ENCODE assay signal across 8 mouse cellular contexts in genomic region chr10:7390239-7391091, GRCm38 (mm10).
A peak's percentile ranks its signal among the peaks of the same experiment; 100 is the strongest.
DNase-seq lines count a peak whose midpoint lies in the region; ATAC-seq and TF ChIP-seq lines count a peak whose summit lies in the region.

No protein-coding gene starts in this region.

- no peaks in the 10 kb centered on the region for H3K36me3 ChIP-seq in liver, adult 2 months (ENCODE audit: control insufficient read depth, insufficient read depth, low read length)
- no peaks in the 10 kb centered on the region for H3K36me3 ChIP-seq in forebrain, embryonic 16.5 days (ENCODE audit: control insufficient read depth, insufficient read depth)
- no peaks in the 10 kb centered on the region for H3K36me3 ChIP-seq in lung, embryonic 15.5 days

- H3K79me2 ChIP-seq in liver, adult 2 months (ENCODE audit: control insufficient read depth, insufficient read depth, low read length) = no peaks in the 10 kb centered on the region

- no peak for TF ChIP-seq CTCF in liver, adult 2 months (IDR thresholded peaks at IDR 0.05; ENCODE audit: low read depth, low read length)
- peak; percentile 9; the same call in 1 of the 2 replicates for TF ChIP-seq CTCF in olfactory bulb, adult 2 months (IDR thresholded peaks at IDR 0.05; ENCODE audit: insufficient read depth, low read depth, low read length)

- DNase-seq in liver, adult 2 months (ENCODE audit: extremely low read depth, low read depth, low spot score) = peak; percentile 6
- no peak for DNase-seq in liver
- peak; percentile 12 for DNase-seq in cerebellum, adult 11-12 months
- peak; percentile 14 for DNase-seq in kidney, adult 11 months
- DNase-seq in natural killer cell, adult 2 months (ENCODE audit: low spot score in 2 of 2) = no peak

- H3K4me3 ChIP-seq in liver, adult 2 months (ENCODE audit: insufficient read depth, low read depth, low read length) = peak overlapping the region; percentile 59; the same call in 1 of the 2 replicates
- H3K4me3 ChIP-seq in forebrain, embryonic 16.5 days (replicated peaks; ENCODE audit: low read length) = peak overlapping the region; percentile 63
- peak overlapping the region; percentile 60 for H3K4me3 ChIP-seq in lung, embryonic 15.5 days
- peak overlapping the region; percentile 52 for H3K4me3 ChIP-seq in olfactory bulb, adult 2 months (ENCODE audit: insufficient read depth, low read depth, low read length)

- 0 out of 2 replicates have a peak overlapping the region, but pooled peaks have one; percentile 4 for H3K9ac ChIP-seq in liver, adult 2 months (ENCODE audit: low read depth, low read length)
- H3K9ac ChIP-seq in forebrain, embryonic 16.5 days (replicated peaks; ENCODE audit: low read depth, low read length) = peak overlapping the region; percentile 49
- peak overlapping the region; percentile 45 for H3K9ac ChIP-seq in lung, embryonic 15.5 days

- H3K4me2 ChIP-seq in forebrain, embryonic 16.5 days (ENCODE audit: low read length) = peak overlapping the region; percentile 99
- peak overlapping the region; percentile 99 for H3K4me2 ChIP-seq in lung, embryonic 15.5 days

- TF ChIP-seq POLR2A in liver, adult 2 months (IDR thresholded peaks at IDR 0.05; ENCODE audit: extremely low read depth, insufficient read depth, low read length) = no peak
- TF ChIP-seq POLR2A in olfactory bulb, adult 2 months (IDR thresholded peaks at IDR 0.05; ENCODE audit: insufficient read depth, low read depth, low read length) = no peak

- ATAC-seq in forebrain, embryonic 16.5 days = peak; percentile 47
- peak; percentile 54; the same call in 1 of the 2 replicates for ATAC-seq in lung, embryonic 15.5 days (ENCODE audit: borderline replicate concordance, extremely low read depth, low FRiP score, low TSS enrichment)

- no peaks in the 10 kb centered on the region; the same call in 1 of the 2 replicates for H3K4me1 ChIP-seq in liver, adult 2 months (ENCODE audit: control insufficient read depth, insufficient read depth, low read length)
- peaks cover 23% of the 10 kb centered on the region for H3K4me1 ChIP-seq in forebrain, embryonic 16.5 days (replicated peaks; ENCODE audit: control insufficient read depth, insufficient read depth, low read length)
- H3K4me1 ChIP-seq in lung, embryonic 15.5 days = peaks cover 22% of the 10 kb centered on the region
- peaks cover 28% of the 10 kb centered on the region for H3K4me1 ChIP-seq in olfactory bulb, adult 2 months (ENCODE audit: control insufficient read depth, insufficient read depth, low read length)

- no peaks in the 10 kb centered on the region for H3K9me3 ChIP-seq in forebrain, embryonic 16.5 days (ENCODE audit: control insufficient read depth, low read length)
- no peaks in the 10 kb centered on the region for H3K9me3 ChIP-seq in lung, embryonic 15.5 days

- peaks cover 18% of the 10 kb centered on the region for H3K27me3 ChIP-seq in liver, adult 2 months (ENCODE audit: control insufficient read depth, insufficient read depth, low read length)
- H3K27me3 ChIP-seq in forebrain, embryonic 16.5 days (replicated peaks; ENCODE audit: control insufficient read depth, insufficient read depth, low read length) = peaks cover 16% of the 10 kb centered on the region
- peaks cover 42% of the 10 kb centered on the region for H3K27me3 ChIP-seq in lung, embryonic 15.5 days

- no peak overlapping the region for H3K27ac ChIP-seq in liver, adult 2 months (replicated peaks; ENCODE audit: insufficient read depth, low read depth, low read length)
- H3K27ac ChIP-seq in forebrain, embryonic 16.5 days (ENCODE audit: low read length) = no peak overlapping the region
- no peak overlapping the region for H3K27ac ChIP-seq in lung, embryonic 15.5 days
- H3K27ac ChIP-seq in olfactory bulb, adult 2 months (ENCODE audit: insufficient read depth, low read depth, low read length) = no peak overlapping the region

- 9% methylated on average over 48 of the region's 49 CpGs for WGBS in liver, adult 2 months
- WGBS in forebrain, embryonic 16.5 days = 8% methylated on average over 46 of the region's 49 CpGs
- 6% methylated on average over 48 of the region's 49 CpGs for WGBS in lung, embryonic 15.5 days
- WGBS in olfactory bulb, adult 2 months = 8% methylated on average over 49 of the region's 49 CpGs

Comparison
In these comparisons a context has a peak if more than half of its experiments do, and no peak if none do; other contexts are left out.
1. DNase-seq: peak in liver, adult 2 months (single experiment), cerebellum, adult 11-12 months (single experiment) and kidney, adult 11 months (single experiment); none in liver (single experiment) and natural killer cell, adult 2 months (0 of 2).
2. Peak in every context shown above with its lines, with median percentiles within 50 percentile points of each other: H3K4me3 ChIP-seq and H3K9ac ChIP-seq.